Mouse (Mus musculus): ENCODE data around the gene Atg4d. TPM values are rescaled to one million over a fixed set of nuclear protein-coding genes. Genes with fewer than 3 reads are reported as not detected.

Gene Atg4d
- polyA plus RNA-seq, 1 experiment from 2014 or later: 31.9 TPM

- WGBS: 87% methylated on average over 5 of the region's 5 CpGs
- peaks cover 29% of the 10 kb centered on the region for H3K36me3 ChIP-seq (ENCODE audit: control insufficient read depth, insufficient read depth, low read length)
These were observed 18.5 kb downstream of the Atg4d start for GRCm38 (mm10) chr9:21283591-21283990.

GRCm38 (mm10) chr9:21283994-21284393 is 18.9 kb downstream of the Atg4d start:
- 81% methylated on average over 3 of the region's 3 CpGs for WGBS
- H3K27ac ChIP-seq (replicated peaks; ENCODE audit: low read depth, low read length): no peak overlapping the region
- no peak overlapping the region for H3K9ac ChIP-seq (ENCODE audit: low read length)
- no peaks in the 10 kb centered on the region for H3K27me3 ChIP-seq (ENCODE audit: control insufficient read depth, insufficient read depth, low read length)
- peaks cover 12% of the 10 kb centered on the region for H3K4me1 ChIP-seq (ENCODE audit: control insufficient read depth, insufficient read depth, low read length)
- DNase-seq (ENCODE audit: low spot score) (no peak), ATAC-seq (ENCODE audit: insufficient number of reproducible peaks, low FRiP score, low TSS enrichment, low read depth) (no peak)
- no peak overlapping the region for H3K4me2 ChIP-seq (ENCODE audit: low read depth, severe bottlenecking)
- H3K9me3 ChIP-seq (ENCODE audit: control insufficient read depth, low read length): no peaks in the 10 kb centered on the region
- H3K36me3 ChIP-seq (ENCODE audit: control insufficient read depth, insufficient read depth, low read length): peaks cover 27% of the 10 kb centered on the region
- no peak overlapping the region for H3K4me3 ChIP-seq (ENCODE audit: low read depth, low read length)

More at GRCm38 (mm10) chr9:21283591-21283990, 18.5 kb downstream of the Atg4d start:
- H3K4me3 ChIP-seq (ENCODE audit: low read depth, low read length): no peak overlapping the region
- no peaks in the 10 kb centered on the region for H3K9me3 ChIP-seq (ENCODE audit: control insufficient read depth, low read length)
- peaks cover 10% of the 10 kb centered on the region for H3K4me1 ChIP-seq (ENCODE audit: control insufficient read depth, insufficient read depth, low read length)
- H3K4me2 ChIP-seq (ENCODE audit: low read depth, severe bottlenecking): no peak overlapping the region
- H3K9ac ChIP-seq (ENCODE audit: low read length): no peak overlapping the region
- DNase-seq (ENCODE audit: low spot score) (no peak), ATAC-seq (ENCODE audit: insufficient number of reproducible peaks, low FRiP score, low TSS enrichment, low read depth) (no peak)
- no peaks in the 10 kb centered on the region for H3K27me3 ChIP-seq (ENCODE audit: control insufficient read depth, insufficient read depth, low read length)
- no peak overlapping the region for H3K27ac ChIP-seq (replicated peaks; ENCODE audit: low read depth, low read length)

- no peaks in the 10 kb centered on the region for H3K27me3 ChIP-seq (ENCODE audit: control insufficient read depth, insufficient read depth, low read length)
- H3K9me3 ChIP-seq (ENCODE audit: control insufficient read depth, low read length): no peaks in the 10 kb centered on the region
- ATAC-seq (ENCODE audit: insufficient number of reproducible peaks, low FRiP score, low TSS enrichment, low read depth) (no peak), DNase-seq (ENCODE audit: low spot score) (no peak)
- WGBS: 74% methylated on average over 3 of the region's 3 CpGs
- peak overlapping the region; percentile 75; the same call in 1 of the 2 replicates for H3K9ac ChIP-seq (ENCODE audit: low read length)
- H3K4me2 ChIP-seq (ENCODE audit: low read depth, severe bottlenecking): peak overlapping the region; percentile 81
- H3K36me3 ChIP-seq (ENCODE audit: control insufficient read depth, insufficient read depth, low read length): peaks cover 10% of the 10 kb centered on the region; the same call in 1 of the 2 replicates
- H3K4me3 ChIP-seq (ENCODE audit: low read depth, low read length): peak overlapping the region; percentile 82
- peaks cover 12% of the 10 kb centered on the region for H3K4me1 ChIP-seq (ENCODE audit: control insufficient read depth, insufficient read depth, low read length)
- no peak overlapping the region for H3K27ac ChIP-seq (replicated peaks; ENCODE audit: low read depth, low read length)
These were observed 21.7 kb downstream of the Atg4d start for GRCm38 (mm10) chr9:21286753-21287152.

GRCm38 (mm10) chr9:21287571-21288402 is 22.7 kb downstream of the Atg4d start, which contains the start of gene Kri1:
TSS of gene Kri1 (minus strand) at chr9:21287969.
- Histone ChIP-seq H3K36me3 (ENCODE audit: control insufficient read depth, insufficient read depth, low read length) (peaks cover 8% of the 10 kb centered on the region; the same call in 1 of the 2 replicates), H3K27me3 (ENCODE audit: control insufficient read depth, insufficient read depth, low read length) (no peaks in the 10 kb centered on the region), H3K4me2 (ENCODE audit: low read depth, severe bottlenecking) (peak within 1 kb of the TSS; percentile 81), H3K4me1 (ENCODE audit: control insufficient read depth, insufficient read depth, low read length) (peaks cover 12% of the 10 kb centered on the region), H3K9ac (ENCODE audit: low read length) (peak within 1 kb of the TSS; percentile 75), H3K27ac (replicated peaks; ENCODE audit: low read depth, low read length) (peak within 1 kb of the TSS; percentile 26; the same call in 1 of the 2 replicates), H3K9me3 (ENCODE audit: control insufficient read depth, low read length) (no peaks in the 10 kb centered on the region), H3K4me3 (ENCODE audit: low read depth, low read length) (peak within 1 kb of the TSS; percentile 82)
- under 1% methylated on average over 59 of the region's 59 CpGs for WGBS
- DNase-seq (ENCODE audit: low spot score): peak; percentile 97
- peak; percentile 67 for ATAC-seq (ENCODE audit: insufficient number of reproducible peaks, low FRiP score, low TSS enrichment, low read depth)

- Histone ChIP-seq H3K36me3 (ENCODE audit: control insufficient read depth, insufficient read depth, low read length) (peaks cover 6% of the 10 kb centered on the region; the same call in 1 of the 2 replicates), H3K27ac (replicated peaks; ENCODE audit: low read depth, low read length) (no peak overlapping the region), H3K4me1 (ENCODE audit: control insufficient read depth, insufficient read depth, low read length) (peaks cover 12% of the 10 kb centered on the region), H3K4me2 (ENCODE audit: low read depth, severe bottlenecking) (peak overlapping the region; percentile 81), H3K9ac (ENCODE audit: low read length) (no peak overlapping the region), H3K9me3 (ENCODE audit: control insufficient read depth, low read length) (no peaks in the 10 kb centered on the region), H3K4me3 (ENCODE audit: low read depth, low read length) (peak overlapping the region; percentile 82), H3K27me3 (ENCODE audit: control insufficient read depth, insufficient read depth, low read length) (no peaks in the 10 kb centered on the region)
- WGBS: 76% methylated on average over 13 of the region's 13 CpGs
- DNase-seq (ENCODE audit: low spot score) (no peak), ATAC-seq (ENCODE audit: insufficient number of reproducible peaks, low FRiP score, low TSS enrichment, low read depth) (no peak)
These were observed 23.6 kb downstream of the Atg4d start for GRCm38 (mm10) chr9:21288404-21289336.

- ATAC-seq (ENCODE audit: insufficient number of reproducible peaks, low FRiP score, low TSS enrichment, low read depth): no peak
- Histone ChIP-seq H3K36me3 (ENCODE audit: control insufficient read depth, insufficient read depth, low read length) (peaks cover 5% of the 10 kb centered on the region; the same call in 1 of the 2 replicates), H3K27ac (replicated peaks; ENCODE audit: low read depth, low read length) (no peak overlapping the region), H3K4me2 (ENCODE audit: low read depth, severe bottlenecking) (no peak overlapping the region), H3K27me3 (ENCODE audit: control insufficient read depth, insufficient read depth, low read length) (no peaks in the 10 kb centered on the region), H3K4me1 (ENCODE audit: control insufficient read depth, insufficient read depth, low read length) (peaks cover 12% of the 10 kb centered on the region), H3K9ac (ENCODE audit: low read length) (no peak overlapping the region), H3K9me3 (ENCODE audit: control insufficient read depth, low read length) (no peaks in the 10 kb centered on the region), H3K4me3 (ENCODE audit: low read depth, low read length) (no peak overlapping the region)
- 80% methylated on average over 2 of the region's 2 CpGs for WGBS
- DNase-seq (ENCODE audit: low spot score): no peak
These were observed 24.2 kb downstream of the Atg4d start for GRCm38 (mm10) chr9:21289337-21289671.

- DNase-seq (ENCODE audit: low spot score): no peak
- Histone ChIP-seq H3K4me2 (ENCODE audit: low read depth, severe bottlenecking) (peak overlapping the region; percentile 60), H3K36me3 (ENCODE audit: control insufficient read depth, insufficient read depth, low read length) (no peaks in the 10 kb centered on the region), H3K4me1 (ENCODE audit: control insufficient read depth, insufficient read depth, low read length) (peaks cover 12% of the 10 kb centered on the region), H3K9me3 (ENCODE audit: control insufficient read depth, low read length) (no peaks in the 10 kb centered on the region), H3K4me3 (ENCODE audit: low read depth, low read length) (peak overlapping the region; percentile 58), H3K27me3 (ENCODE audit: control insufficient read depth, insufficient read depth, low read length) (no peaks in the 10 kb centered on the region), H3K9ac (ENCODE audit: low read length) (peak overlapping the region; percentile 51), H3K27ac (replicated peaks; ENCODE audit: low read depth, low read length) (peak overlapping the region; percentile 49; the same call in 1 of the 2 replicates)
- ATAC-seq (ENCODE audit: insufficient number of reproducible peaks, low FRiP score, low TSS enrichment, low read depth): no peak
- WGBS: under 1% methylated on average over 20 of the region's 20 CpGs
These were observed 25.5 kb downstream of the Atg4d start for GRCm38 (mm10) chr9:21290589-21290988.
